Mouse (Mus musculus) frontal cortex, postnatal 25 days (tissue): ENCODE data around the gene Gmcl1.
A peak's percentile ranks its signal among the peaks of the same experiment; 100 is the strongest.

Experiments
- DNase-seq, 2 experiments: peaks; one replicate each; pipeline ENCODE4 v3.0.0; 2022; ENCODE audit warnings: low spot score in 2 of 2

Gmcl1 gene

DNA sequence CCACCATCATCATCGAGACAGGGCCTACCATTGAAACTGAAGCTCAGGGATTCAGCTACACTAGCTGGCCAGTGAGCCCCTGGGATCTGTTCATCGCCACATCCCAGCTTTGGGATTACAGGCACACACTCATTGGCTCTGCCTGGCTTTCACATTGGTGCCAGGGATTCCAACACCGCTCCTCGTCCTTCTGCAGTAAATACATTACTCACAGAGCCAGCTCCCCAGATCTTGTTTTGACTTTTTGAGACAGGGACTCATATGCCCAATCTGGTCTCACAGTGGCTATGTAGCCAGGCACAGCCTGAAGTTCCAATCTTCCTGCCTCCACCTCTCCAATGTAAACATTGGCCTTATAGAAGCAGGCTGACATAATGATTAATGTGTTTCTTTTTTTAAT, 3.1 kb upstream of the Gmcl1 start:
- no peak for DNase-seq

DNA sequence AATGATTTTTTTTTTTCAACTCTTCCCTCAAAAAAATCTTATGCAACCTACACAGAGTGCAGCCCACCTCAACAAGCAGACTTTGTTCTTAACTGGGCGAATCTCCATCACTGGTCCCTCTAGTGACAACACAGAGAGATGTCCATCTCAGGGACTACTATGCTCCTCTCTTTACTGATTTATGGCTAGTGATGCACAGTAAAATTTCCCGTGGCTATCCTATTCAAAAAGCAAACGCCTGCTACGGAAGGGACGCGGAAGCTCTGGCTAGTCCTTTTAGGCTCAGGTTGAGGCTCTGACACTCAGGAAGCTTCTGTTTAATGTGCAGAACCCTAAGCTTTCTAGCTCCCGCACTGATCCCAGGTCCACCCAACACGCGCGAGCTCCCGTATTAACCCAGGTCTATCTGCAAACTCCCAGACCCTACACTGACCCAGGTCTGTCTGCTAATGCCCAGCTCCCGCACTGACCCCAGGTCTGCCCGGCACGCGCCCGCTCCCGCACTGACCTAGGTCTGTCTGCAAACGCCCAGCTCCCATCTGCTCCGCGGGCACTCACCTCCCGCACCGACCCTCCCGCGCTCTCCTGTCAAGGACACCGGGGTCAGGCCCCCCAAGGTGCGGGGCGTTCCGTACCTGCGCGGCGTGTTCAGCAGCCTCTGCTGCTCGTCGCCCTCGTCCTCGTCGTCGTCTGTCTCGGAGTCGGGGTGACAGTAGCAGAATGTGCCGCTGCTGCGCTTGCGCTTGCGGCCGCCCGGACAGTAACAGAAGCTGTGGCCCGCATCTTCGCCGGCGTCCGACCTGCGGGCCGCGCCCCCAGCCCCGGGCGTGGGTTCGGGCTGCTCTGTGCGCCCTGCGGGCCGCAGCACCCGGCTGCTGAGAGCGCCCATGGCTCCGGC, 658 bp downstream of the Gmcl1 start:
- DNase-seq = peak in 1 of 2 experiments; percentile 19

DNA sequence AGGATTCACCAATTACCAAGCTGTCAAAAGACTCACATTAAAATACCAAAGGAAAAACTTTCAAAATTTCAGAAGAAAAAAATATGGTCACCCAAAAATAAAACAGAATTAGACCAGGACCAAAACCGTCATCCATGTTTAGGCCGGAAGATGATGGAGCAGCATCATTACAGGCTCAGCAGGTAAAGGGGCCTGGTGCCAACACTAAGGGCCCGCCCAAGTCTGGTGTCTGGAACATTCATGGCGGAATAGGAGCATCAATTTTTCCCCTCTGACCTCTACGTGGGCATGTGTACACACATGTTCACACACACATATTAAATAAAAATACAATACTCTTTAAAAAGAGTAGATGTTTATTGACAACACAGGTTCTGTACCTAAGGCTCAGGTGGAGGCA, 4.5 kb downstream of the Gmcl1 start:
- DNase-seq = no peak

DNA sequence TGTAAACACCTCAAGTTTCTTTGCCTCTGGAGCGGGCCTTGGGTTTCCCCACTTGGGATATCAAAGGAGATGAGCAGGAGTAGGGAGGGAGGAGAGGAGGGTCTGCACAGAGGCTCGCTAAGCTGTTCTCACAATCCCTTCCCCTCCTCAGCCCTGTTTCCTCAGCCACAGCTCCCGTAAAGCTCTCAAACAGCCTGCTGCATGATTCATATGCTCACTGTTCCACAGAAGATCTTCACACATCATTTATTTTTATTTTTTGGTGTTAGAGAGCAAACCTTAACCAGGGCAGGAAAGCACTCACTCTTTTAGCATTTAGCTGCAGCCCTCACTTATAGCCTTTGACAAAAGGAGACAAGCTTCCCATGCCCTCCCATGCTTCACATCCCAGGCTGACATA, 11.2 kb downstream of the Gmcl1 start:
- no peak for DNase-seq

DNA sequence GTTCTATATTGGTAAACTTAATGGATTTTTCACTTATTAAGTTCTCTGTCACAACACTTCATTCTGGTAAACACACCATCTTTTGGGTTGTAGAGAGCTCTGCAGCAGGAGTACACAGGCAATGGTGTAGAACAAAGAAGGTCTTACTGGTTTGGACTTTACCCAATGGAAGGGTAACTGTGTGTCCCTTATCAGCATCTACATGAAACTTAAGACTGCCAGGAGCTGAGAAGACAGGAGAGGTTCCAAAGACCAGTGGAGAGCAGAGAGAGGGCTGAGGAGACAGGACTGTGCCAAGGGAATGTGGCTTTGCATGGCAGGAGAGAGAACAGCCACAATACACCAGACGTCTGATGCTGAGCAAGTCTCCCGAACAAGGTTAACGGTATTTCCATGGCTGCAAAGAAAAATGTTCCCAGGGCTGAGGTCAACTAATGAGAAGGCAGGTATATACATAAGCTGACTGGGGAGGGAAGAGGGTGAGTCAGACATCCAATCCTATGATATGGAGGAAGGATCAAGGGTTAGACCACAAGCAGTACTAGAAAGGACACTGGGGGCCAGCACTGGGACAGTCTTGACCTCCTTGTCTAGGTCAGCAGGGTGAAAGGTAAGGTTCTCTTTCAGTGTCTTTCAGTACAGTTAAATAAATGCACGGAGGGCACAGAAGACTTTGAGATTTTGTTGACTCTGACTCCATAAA, 25.0 kb downstream of the Gmcl1 start:
- DNase-seq = no peak

DNA sequence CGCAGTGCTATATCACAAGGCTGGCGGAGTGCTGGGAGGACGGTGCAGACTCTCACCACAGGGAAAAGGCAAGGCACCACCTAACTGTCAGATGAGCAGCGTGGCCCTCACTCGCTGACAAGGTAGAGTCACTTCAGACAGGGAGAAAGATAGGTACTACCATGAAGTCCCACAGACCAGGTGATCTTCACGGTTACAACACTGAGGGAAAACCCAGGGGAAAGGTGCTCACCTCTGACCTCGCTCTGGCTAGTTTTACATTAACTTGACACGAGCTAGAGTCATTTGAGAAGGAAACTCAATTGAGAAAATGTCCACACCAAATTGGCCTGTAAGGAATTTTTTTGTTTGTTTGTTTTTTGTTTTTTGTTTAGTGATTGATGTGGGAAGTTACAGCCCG, 30.6 kb downstream of the Gmcl1 start:
- no peak for DNase-seq

DNA sequence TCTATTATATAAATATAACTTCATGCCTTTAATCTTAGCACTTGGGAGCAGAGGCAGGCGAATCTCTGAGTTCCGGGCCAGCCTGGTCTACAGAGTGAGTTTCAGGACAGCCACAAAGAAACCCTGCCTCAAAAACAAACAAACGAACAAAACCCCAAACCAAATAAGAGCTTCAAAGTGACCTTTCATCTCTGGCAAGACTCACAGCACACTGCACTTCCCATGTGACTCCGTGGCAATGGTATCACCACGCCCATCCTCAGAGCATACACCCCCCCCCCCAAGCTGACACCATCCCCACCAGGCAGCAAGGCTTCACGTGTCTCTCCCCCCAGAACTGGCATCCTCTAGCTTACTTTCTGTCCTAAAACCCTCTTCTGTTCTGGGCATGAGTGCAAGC, 35.3 kb downstream of the Gmcl1 start:
- no peak for DNase-seq

DNA sequence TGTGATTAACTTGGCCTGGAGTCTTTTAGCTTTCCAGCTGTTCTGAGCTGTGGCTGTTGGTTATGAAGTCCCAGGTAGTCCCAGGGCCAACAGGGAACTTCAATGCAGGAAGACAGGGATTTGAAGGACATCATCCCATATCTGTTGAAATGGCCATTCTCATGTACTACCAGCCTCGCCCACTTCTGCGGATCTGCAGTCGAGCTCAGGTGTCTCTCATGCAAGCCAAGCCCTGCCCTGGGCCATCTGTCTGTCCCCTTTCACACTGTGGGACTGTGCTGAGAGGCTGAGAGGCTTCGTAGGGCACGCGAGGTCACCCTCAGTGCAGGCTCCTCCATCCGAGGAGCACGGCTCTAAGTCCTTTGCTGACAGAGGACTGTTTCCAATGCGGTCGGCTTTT, 37.0 kb downstream of the Gmcl1 start:
- no peak for DNase-seq

DNA sequence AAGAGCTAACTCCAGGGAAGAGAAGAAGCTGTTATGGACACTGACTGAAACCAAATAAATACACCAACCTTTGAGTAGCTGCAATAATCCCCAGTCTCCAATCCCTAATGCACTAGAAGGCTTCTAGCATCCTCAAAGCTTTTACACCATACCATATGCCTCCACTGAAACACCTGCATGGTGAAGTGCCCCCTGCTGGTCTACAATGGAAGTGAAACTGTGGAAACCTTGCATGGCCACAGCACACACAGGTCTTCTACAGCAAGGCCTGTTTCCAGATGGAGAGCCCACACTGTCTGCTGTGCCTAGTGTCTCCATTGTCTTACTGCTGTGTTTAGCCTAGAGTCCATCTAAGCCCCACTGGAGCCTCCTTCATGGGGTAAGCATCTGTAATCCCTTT, 38.7 kb downstream of the Gmcl1 start:
- DNase-seq = peak in 1 of 2 experiments; percentile 24

DNA sequence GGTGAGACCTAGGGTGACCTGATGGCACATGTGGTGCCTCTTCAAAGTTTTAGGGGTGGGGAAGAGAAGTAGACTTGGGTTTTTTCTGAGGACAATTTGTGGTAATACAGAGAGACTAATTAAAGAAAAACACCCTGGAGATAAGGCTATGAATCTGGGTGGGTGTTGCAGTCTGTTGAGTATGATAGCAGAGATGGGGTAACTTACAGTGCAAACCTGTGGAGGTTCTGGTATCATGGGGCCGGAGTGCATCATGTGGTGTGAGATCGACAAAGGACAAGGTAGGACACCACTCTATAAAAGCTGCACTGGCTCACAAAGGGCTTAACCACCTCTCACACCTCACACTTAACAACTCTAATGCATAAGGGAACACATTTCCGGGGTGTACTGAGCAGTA, 43.5 kb downstream of the Gmcl1 start:
- DNase-seq = no peak

DNA sequence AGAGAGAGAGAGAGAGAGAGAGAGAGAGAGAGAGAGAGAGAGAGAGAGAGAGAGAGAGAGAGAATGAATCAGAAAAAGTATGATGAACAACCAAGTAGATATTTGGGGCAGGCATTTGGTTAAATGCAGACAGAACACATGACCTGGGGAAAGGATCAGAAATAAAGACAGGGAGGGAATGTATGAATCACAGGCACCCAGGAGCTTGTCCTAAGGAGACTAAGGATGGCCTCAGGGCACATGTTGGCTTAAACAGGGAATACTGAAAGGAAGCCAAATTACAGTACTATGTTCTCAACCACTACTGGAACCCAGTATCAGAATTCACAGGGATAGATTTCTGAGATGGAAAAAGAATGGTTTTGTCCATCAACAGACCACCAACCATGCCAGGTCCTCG, 46.2 kb downstream of the Gmcl1 start:
- DNase-seq = no peak

DNA sequence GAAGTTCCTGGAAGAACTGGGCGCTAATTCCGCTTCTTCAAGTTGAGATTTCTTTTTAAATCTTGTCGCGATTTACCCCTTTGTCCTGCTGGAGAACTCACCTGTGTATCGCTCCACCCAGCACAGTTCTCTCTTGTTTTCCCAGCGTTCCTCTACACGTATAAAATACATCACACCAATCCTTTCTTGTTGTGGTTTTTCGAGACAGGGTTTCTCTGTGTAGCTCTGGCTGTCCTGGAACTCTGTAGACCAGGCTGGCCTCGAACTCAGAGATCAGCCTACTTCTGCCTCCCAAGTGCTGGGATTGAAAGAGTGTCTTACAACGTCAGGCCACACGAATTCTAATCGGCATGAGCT, 48.5 kb downstream of the Gmcl1 start:
- no peak for DNase-seq

DNA sequence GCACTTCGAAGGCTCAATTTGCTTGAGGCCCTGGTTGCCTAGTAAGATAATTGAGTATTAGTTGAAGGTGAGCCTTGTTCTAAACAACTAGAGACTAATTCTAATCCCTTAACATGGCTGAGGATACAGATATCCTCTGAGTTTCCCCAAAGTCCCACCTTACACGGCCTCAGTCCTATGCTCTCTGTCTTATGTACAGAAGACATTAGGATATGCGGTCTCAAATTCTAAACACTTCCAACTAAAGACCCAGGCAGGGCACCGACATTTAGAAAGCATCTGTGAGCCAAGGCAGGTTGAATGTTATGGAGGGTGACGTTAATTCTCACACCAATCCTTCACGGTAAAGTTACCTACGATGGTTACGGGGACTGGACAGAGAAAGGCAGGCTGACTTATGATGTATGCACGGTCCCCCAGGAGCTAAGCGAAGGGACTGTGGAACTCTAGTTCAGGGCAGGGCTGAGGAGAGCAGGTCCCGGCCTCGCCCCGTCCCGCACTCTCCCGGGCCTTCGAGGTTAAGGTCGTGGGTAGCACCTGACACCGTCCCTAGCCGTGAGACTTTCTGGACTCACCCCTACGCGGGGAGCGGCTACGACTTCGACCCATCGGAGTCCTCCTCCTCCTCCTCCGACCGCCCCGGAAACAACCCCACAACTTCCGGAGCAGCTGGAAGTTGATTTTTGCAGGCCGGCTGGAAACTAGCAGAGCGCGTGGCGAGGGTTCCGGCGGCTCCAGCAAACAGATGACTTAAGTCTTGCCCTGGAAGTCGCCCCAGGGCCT, 49.1 kb downstream of the Gmcl1 start, which contains the start of gene Snrnp27:
Snrnp27 (minus strand) TSS at position 651 of the 783 bp plus-strand sequence.
- peak; percentile 84 to 91 for DNase-seq

DNA sequence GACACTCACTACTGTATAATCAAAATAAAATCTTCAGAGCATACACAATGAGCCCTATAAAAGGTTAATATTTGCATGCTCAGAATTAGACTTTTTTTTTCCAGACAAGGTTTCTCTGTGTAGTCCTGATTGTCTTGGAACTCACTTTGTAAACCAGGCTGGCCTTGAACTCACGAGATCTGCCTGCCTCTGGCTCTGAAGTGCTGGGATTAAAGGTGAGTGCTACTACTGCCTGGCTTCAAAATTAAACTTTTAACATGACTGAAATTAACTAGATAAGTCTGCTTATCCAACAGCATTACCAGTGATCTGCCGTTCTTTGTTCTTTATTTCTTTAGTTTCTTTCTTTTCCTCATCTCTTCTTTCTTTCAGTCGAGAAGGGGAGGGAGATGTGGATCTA, 51.9 kb downstream of the Gmcl1 start:
- DNase-seq = no peak

DNA sequence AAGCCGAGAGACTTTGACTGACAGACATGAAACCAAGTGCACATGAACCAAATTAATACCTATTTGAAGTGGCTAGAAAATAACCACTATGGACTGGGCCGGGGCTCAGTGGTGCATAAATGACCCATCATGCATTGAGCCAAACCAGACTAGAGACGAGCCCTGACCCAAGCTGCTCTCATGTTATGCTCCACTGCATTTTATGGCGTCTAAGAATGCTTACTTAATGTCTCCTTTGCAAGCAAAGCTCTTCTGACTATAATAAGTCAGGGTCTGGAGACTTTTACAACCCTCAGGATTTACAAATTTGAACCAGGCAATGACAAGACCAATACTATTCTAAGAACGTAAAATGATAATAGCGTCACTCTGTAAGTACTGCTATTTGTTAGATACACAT, 54.8 kb downstream of the Gmcl1 start:
- no peak for DNase-seq

DNA sequence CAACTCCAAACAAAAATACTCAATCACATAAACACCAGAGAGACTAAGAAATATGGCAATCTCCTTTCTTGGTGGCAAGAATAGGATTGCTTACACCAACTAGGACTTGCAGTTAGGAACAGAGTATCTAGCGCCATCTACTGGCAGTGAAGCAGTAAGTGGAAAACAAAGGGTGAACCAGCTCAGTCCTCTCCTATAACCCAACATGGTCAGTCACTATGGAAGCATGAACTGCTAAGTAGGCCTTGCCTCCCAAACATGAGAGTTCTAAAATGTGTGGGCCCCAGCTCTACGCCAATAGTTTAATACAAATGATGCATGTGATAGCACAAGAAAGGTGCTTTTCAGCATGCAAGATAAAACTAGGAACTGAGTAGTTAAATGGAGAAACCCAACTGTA, 62.3 kb downstream of the Gmcl1 start:
- DNase-seq = peak in 1 of 2 experiments; percentile 20

DNA sequence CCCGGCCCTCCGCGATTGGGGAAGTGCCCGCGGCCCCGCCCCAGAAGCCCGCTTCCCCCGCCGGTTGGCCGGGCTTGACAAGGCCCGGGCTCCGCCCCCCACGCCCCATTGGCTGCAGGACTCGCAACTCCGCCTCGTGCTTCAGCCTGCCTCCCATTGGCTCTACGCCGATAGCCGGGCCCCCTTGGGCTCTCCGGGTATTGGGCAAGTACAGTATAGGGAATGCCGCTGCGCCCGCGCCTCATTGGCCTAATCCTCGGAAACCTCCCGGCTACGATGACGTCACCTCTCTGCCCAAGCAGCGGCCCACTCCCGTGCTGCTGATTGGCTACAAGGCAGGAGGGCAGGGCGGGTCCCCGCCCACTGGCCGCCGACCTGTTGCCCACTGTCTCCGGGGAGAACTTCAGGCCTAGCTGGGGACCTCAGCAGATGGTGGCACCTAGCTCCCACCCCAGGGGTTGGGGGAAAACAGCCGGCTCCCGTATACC, 63.9 kb downstream of the Gmcl1 start:
- DNase-seq = peak; percentile 98 to 100

DNA sequence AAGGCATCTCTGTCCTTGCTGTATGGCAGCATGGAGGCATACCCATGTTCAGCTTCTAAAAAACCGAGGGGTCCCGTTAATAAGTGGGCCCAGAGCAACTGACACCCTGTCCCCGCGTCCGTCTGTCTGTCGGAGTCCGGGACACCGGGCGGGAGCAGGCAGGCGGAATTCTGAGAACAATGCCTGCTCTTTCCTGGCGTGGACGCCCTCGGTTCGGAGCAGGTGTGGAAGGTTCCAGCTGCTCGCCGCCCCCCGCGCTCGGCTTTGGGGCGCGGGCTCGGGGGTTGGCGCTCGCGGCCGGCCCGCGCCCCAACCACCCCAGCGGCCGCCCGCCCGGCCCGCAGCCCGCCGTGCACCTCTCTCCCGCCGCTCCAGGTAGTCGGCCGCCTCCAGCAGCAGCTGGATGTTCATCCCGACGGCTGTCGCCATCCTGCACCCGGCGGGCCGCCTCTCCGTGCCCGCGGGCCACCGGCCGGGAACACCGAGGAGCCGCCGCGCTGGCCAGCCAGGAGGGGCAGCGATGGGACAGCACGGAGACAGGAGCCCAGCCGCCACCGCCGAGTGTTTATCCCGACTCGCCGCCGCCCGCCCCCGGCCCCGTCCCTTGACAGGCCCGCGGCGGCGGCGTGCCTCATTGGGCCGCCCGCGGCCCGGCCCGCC, 64.5 kb downstream of the Gmcl1 start, which contains the start of gene Mxd1:
Mxd1 (minus strand) TSS at position 582 of the 660 bp plus-strand sequence.
- peak in 1 of 2 experiments; percentile 21 for DNase-seq

DNA sequence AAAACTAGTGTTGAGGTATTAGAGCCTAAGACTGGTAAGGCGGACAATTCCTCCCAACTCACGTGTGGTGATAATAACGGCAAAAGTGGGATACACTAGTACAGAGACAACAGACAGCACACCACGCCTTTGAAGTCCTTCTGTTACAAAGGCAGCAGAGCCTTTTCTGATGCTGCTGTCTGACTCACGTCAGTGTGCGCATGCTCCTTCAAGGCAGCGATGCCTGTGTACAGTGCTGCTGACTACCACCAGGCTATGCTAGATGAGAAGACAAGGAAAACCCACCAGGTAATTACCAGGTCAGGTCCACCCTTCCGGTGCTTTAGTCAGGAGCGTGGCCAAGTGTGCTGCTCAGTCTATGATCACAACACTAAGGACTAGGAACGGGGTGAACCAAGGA, 66.1 kb downstream of the Gmcl1 start:
- no peak for DNase-seq

DNA sequence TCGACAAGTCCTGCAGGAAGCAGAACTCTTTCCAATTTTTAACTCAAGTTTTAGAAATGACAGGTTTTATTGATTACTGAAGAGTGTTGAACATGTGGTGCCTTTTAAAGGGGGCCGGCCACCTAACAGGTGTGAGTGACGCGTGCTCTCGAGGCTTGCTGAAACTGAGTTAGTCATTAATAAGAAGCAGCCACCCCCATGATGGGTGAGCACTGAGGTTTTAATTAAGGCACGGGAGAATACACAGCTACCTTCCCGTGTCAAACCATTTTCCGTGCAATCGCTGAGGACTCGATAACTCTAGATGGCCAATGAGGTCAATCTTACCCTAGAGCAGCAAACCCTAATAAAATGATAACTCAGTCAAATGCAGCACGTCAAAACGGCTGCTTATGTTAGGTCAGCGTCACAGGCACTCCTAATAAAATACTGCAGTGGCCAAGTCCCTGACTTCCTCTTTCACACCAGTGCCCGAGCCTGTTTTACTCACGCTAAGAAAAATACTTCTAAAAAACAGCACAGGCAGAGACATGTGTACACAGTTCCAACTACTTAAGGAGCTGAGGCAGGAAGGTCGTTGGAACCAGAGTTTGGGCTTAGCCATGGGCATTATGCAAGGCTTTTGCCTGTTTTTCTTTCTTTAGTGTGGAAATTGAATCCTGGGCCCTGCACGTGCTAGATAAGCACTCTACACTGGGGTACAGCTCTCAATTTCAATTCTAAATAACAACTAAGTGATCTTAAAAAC, 67.4 kb downstream of the Gmcl1 start:
- no peak for DNase-seq

DNA sequence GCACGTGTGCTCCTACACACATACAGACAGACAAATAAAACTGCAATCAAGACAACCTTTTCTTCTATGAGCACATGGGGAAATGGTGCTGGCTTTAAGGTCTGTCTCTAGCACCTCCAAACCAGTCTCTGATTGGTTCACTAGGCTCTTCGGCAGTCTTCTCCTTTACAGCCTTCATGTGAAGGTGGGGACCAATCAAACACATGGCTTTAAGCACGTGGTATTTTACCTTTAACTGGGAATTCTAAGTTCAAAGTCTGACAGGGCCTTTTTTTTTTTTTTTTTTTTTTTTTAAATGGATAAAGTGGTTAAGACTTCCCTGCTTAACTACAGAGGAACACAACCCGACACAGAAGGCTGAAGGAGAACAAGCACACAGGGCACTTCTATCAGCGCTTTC, 68.1 kb downstream of the Gmcl1 start:
- DNase-seq = no peak
